Mouse (Mus musculus): Measurements from ENCODE around the gene Skap2.

GRCm38 (mm10) chr6:51820853-51821252, 191.5 kb downstream of the Skap2 start:
- TF ChIP-seq CTCF (conservative IDR thresholded peaks at IDR 0.05; ENCODE audit: insufficient read depth, insufficient read length, low read depth, low read length) (no peak), POLR2A (IDR thresholded peaks at IDR 0.05; ENCODE audit: low read depth, low read length) (no peak)
